Mouse (Mus musculus): ENCODE data around the gene Opcml. TPM values are rescaled to one million over a fixed set of nuclear protein-coding genes. Genes with fewer than 3 reads are reported as not detected.

The Opcml gene
- polyA plus RNA-seq, 1 experiment = 0.04 TPM

DNA sequence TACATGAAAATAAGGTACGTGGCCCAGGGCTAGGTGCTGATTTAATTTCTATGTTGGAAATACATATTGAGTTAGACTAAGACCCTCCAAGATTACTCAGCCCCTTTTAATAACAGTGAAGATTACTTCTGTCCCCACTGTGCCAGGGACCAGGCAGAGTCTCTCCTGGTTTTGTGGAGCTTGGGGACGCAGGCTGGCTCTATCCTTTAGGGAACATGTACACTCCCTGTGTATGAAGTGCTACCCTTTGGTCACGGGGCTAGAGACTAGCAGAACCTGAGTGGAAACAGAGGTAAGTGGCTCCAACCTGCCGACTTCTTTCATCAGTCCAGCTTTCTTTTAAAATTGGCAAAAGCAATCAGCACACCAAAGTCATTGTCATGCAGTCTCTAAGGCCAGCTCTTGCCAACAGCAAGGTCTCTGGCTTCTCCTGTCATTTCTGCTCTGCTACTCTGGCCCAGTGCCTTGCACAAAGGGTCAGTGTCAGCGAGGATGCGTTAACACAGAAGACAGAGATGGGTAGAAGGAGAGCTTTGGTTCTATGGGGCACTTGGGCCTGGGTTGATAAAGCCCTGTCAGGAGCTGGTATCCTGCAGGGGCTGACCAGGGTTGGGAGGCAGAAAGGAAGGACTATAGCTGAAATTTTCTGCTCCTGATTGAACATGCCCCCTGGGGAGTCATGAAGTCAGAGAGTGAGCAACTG, 9.1 kb upstream of the Opcml start:
- Histone ChIP-seq H3K4me3 (ENCODE audit: low read depth, low read length) (no peak overlapping the region), H3K27me3 (ENCODE audit: control insufficient read depth, insufficient read depth, low read length) (no peaks in the 10 kb centered on the region), H3K36me3 (ENCODE audit: control insufficient read depth, insufficient read depth, low read length) (no peaks in the 10 kb centered on the region), H3K27ac (ENCODE audit: insufficient read depth, low read depth, low read length) (no peak overlapping the region), H3K4me1 (ENCODE audit: control insufficient read depth, insufficient read depth, insufficient read length, low read length) (no peaks in the 10 kb centered on the region)
- no peak for TF ChIP-seq POLR2A (IDR thresholded peaks at IDR 0.05; ENCODE audit: low read depth, low read length)
- no peak for TF ChIP-seq CTCF (IDR thresholded peaks at IDR 0.05; ENCODE audit: extremely low read depth, insufficient read length, insufficient replicate concordance, low read depth, low read length)
- 74% methylated on average over 6 of the region's 6 CpGs for WGBS

DNA sequence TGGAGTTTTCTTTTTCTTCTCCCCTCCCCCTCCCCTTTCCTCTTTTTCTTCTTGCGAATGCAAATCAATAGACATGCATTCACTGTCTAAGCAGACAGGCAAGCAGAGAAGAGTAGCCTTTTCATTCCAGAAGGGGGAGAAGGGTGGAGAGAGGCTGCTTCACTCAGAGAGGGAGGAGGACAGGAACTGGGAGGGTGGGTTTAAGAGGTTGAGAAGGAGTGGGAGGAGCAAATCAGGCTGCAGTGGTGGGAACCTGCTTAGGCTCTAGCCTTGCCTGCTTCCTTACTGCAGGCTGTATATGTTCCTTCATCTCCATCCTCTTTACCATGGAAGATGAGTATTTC, 8.6 kb upstream of the Opcml start:
- no peak overlapping the region for H3K27ac ChIP-seq (ENCODE audit: insufficient read depth, low read depth, low read length)
- H3K4me3 ChIP-seq (ENCODE audit: low read depth, low read length) = no peak overlapping the region
- 43% methylated on average over 1 of the region's 1 CpGs for WGBS
- no peaks in the 10 kb centered on the region for H3K36me3 ChIP-seq (ENCODE audit: control insufficient read depth, insufficient read depth, low read length)
- no peaks in the 10 kb centered on the region for H3K4me1 ChIP-seq (ENCODE audit: control insufficient read depth, insufficient read depth, insufficient read length, low read length)
- no peaks in the 10 kb centered on the region for H3K27me3 ChIP-seq (ENCODE audit: control insufficient read depth, insufficient read depth, low read length)
- no peak for TF ChIP-seq CTCF (IDR thresholded peaks at IDR 0.05; ENCODE audit: extremely low read depth, insufficient read length, insufficient replicate concordance, low read depth, low read length)
- no peak for TF ChIP-seq POLR2A (IDR thresholded peaks at IDR 0.05; ENCODE audit: low read depth, low read length)

DNA sequence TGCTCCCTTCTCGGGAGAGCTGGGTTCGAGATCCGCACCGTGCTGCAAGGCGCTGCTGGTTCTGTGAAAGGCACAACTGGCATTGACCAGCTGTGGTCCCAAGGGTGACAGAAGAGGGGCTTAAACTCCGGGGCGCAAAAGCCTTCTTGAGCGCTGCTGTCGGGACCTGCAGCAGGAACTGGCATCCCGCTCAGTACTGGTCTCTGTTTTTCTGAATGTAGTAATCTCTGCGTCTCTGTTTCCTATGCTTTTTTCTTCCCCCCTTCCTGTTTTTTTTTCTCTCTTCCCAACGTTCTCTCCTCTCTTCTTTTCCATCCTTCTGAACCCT, 1.0 kb downstream of the Opcml start:
- Histone ChIP-seq H3K36me3 (ENCODE audit: control insufficient read depth, insufficient read depth, low read length) (no peaks in the 10 kb centered on the region), H3K4me1 (ENCODE audit: control insufficient read depth, insufficient read depth, insufficient read length, low read length) (no peaks in the 10 kb centered on the region), H3K27me3 (ENCODE audit: control insufficient read depth, insufficient read depth, low read length) (no peaks in the 10 kb centered on the region), H3K4me3 (ENCODE audit: low read depth, low read length) (no peak overlapping the region), H3K27ac (ENCODE audit: insufficient read depth, low read depth, low read length) (no peak overlapping the region)
- TF ChIP-seq CTCF (IDR thresholded peaks at IDR 0.05; ENCODE audit: extremely low read depth, insufficient read length, insufficient replicate concordance, low read depth, low read length) = no peak
- TF ChIP-seq POLR2A (IDR thresholded peaks at IDR 0.05; ENCODE audit: low read depth, low read length) = no peak
- WGBS = 9% methylated on average over 12 of the region's 12 CpGs

DNA sequence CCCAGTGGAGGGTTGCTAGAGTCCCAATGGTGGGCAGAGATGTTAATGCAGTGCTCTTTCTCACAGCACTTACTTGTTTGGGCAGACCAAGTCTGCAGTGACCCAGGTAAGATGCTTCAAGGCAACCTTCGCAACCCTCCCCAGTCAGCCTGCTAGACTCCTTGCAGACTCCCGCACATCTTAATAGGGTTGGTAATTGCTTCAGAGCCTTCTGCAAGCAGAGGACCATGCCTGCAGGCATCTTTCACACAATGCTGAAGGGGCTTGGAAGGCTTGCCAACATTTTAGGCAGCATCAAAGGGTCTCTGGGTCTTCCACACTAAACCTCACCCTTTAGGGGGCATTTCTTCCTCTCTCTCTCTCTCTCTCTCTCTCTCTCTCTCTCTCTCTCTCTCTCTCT, 1.7 kb downstream of the Opcml start:
- Histone ChIP-seq H3K36me3 (ENCODE audit: control insufficient read depth, insufficient read depth, low read length) (no peaks in the 10 kb centered on the region), H3K4me1 (ENCODE audit: control insufficient read depth, insufficient read depth, insufficient read length, low read length) (no peaks in the 10 kb centered on the region), H3K27ac (ENCODE audit: insufficient read depth, low read depth, low read length) (no peak overlapping the region), H3K4me3 (ENCODE audit: low read depth, low read length) (no peak overlapping the region), H3K27me3 (ENCODE audit: control insufficient read depth, insufficient read depth, low read length) (no peaks in the 10 kb centered on the region)
- TF ChIP-seq POLR2A (IDR thresholded peaks at IDR 0.05; ENCODE audit: low read depth, low read length) = no peak
- no peak for TF ChIP-seq CTCF (IDR thresholded peaks at IDR 0.05; ENCODE audit: extremely low read depth, insufficient read length, insufficient replicate concordance, low read depth, low read length)
- 47% methylated on average over 2 of the region's 2 CpGs for WGBS

DNA sequence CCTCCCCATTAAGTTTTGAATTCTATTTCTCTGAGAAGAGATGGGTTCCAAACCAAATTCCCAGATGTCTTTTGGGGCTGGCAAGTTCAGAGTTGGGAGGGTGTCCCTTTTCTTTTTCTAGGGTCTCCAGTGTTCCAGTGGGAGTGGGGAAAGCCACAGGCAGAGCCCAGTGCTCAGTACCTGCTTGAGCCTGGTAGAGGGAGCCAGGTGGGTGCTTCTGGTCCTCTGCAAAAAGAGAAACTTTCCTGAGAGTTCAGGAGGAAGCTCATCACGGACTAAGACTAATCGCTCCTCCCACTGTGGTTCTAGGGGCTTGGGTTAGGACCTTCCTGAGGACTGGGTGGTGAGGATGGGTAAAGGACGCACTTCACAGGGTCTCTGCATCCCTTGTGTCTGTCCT, 2.4 kb downstream of the Opcml start:
- no peak for TF ChIP-seq CTCF (IDR thresholded peaks at IDR 0.05; ENCODE audit: extremely low read depth, insufficient read length, insufficient replicate concordance, low read depth, low read length)
- TF ChIP-seq POLR2A (IDR thresholded peaks at IDR 0.05; ENCODE audit: low read depth, low read length) = no peak
- H3K36me3 ChIP-seq (ENCODE audit: control insufficient read depth, insufficient read depth, low read length) = no peaks in the 10 kb centered on the region
- no peak overlapping the region for H3K27ac ChIP-seq (ENCODE audit: insufficient read depth, low read depth, low read length)
- no peak overlapping the region for H3K4me3 ChIP-seq (ENCODE audit: low read depth, low read length)
- H3K4me1 ChIP-seq (ENCODE audit: control insufficient read depth, insufficient read depth, insufficient read length, low read length) = no peaks in the 10 kb centered on the region
- 71% methylated on average over 3 of the region's 3 CpGs for WGBS
- no peaks in the 10 kb centered on the region for H3K27me3 ChIP-seq (ENCODE audit: control insufficient read depth, insufficient read depth, low read length)

DNA sequence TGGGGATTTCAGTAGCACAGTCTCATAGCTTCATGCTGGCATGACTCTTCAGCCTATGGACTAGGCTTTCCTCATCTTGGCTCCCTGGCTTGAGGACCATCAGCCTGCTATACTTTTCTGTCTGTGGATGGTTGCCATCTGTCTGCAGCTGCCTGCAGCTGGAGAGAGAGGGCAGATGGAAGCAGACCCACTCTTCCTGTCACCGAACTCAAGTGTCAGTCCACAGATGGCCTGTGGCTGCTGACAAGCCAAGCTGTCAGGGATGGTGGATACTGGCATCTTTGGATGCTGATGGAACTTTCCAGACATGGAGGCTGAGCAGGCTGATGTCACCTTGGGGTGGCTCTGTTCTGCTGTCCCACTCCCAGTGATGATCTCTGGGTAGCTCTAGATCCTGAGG, 6.0 kb downstream of the Opcml start:
- Histone ChIP-seq H3K4me3 (ENCODE audit: low read depth, low read length) (no peak overlapping the region), H3K36me3 (ENCODE audit: control insufficient read depth, insufficient read depth, low read length) (no peaks in the 10 kb centered on the region), H3K27me3 (ENCODE audit: control insufficient read depth, insufficient read depth, low read length) (no peaks in the 10 kb centered on the region), H3K27ac (ENCODE audit: insufficient read depth, low read depth, low read length) (no peak overlapping the region), H3K4me1 (ENCODE audit: control insufficient read depth, insufficient read depth, insufficient read length, low read length) (no peaks in the 10 kb centered on the region)
- no peak for TF ChIP-seq CTCF (IDR thresholded peaks at IDR 0.05; ENCODE audit: extremely low read depth, insufficient read length, insufficient replicate concordance, low read depth, low read length)
- 78% methylated on average over 1 of the region's 1 CpGs for WGBS

DNA sequence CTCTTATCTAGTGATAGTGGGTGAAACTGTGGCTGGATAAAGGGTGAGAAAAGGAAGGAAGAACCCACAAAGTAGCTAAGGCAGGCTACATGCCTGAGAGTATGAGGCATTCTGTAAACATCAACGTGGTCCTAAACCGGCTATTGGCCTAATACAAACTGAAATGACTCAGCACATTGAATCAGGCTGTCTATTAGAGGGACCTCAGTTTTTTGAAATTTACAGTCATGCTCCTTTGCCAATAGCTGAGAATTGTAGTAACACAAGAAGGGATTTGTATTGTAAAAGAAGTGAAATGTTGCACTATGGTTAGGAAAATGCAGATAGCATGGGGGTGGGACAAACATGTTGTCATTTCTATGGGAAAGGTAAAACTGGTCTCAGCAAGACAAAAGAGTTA, 10.4 kb downstream of the Opcml start:
- no peak overlapping the region for H3K27ac ChIP-seq (ENCODE audit: insufficient read depth, low read depth, low read length)
- no peaks in the 10 kb centered on the region for H3K27me3 ChIP-seq (ENCODE audit: control insufficient read depth, insufficient read depth, low read length)
- H3K36me3 ChIP-seq (ENCODE audit: control insufficient read depth, insufficient read depth, low read length) = no peaks in the 10 kb centered on the region
- WGBS = 45% methylated on average over 2 of the region's 2 CpGs
- no peak overlapping the region for H3K4me3 ChIP-seq (ENCODE audit: low read depth, low read length)
- no peaks in the 10 kb centered on the region for H3K4me1 ChIP-seq (ENCODE audit: control insufficient read depth, insufficient read depth, insufficient read length, low read length)
- TF ChIP-seq POLR2A (IDR thresholded peaks at IDR 0.05; ENCODE audit: low read depth, low read length) = no peak
- TF ChIP-seq CTCF (IDR thresholded peaks at IDR 0.05; ENCODE audit: extremely low read depth, insufficient read length, insufficient replicate concordance, low read depth, low read length) = no peak

DNA sequence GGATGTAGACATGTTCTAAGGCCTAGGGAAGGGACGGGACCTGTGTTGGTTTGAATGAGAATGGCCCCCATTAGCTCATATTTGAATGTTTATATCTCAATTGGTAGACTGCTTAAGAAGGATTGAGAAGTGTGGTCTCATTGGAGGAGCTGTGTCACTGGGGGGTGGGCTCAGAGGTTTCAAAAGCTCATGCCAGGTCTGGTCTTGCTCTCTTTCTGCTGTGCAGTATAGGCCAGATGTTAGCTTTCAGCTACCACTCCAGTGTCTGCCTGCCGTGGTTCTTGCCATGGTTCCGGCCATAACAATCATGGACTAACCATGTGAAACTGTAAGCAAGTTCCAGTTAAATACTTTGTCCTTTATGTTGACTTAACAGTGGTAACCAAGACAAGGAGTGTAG, 11.2 kb downstream of the Opcml start:
- TF ChIP-seq CTCF (IDR thresholded peaks at IDR 0.05; ENCODE audit: extremely low read depth, insufficient read length, insufficient replicate concordance, low read depth, low read length) = no peak
- TF ChIP-seq POLR2A (IDR thresholded peaks at IDR 0.05; ENCODE audit: low read depth, low read length) = no peak
- Histone ChIP-seq H3K4me3 (ENCODE audit: low read depth, low read length) (no peak overlapping the region), H3K27ac (ENCODE audit: insufficient read depth, low read depth, low read length) (no peak overlapping the region), H3K4me1 (ENCODE audit: control insufficient read depth, insufficient read depth, insufficient read length, low read length) (no peaks in the 10 kb centered on the region), H3K27me3 (ENCODE audit: control insufficient read depth, insufficient read depth, low read length) (no peaks in the 10 kb centered on the region), H3K36me3 (ENCODE audit: control insufficient read depth, insufficient read depth, low read length) (no peaks in the 10 kb centered on the region)
- 81% methylated on average over 3 of the region's 3 CpGs for WGBS

Measured in small intestine, adult 2 months (tissue).